Mouse (Mus musculus) heart, postnatal 14 days (tissue): ENCODE measurements at regions not wholly inside any gene's neighbourhood (a gene's known extent, or its start where the extent isn't known, plus 50 kb on each side); places are given as distances from the start of the nearest gene placed in this dataset.

Experiments used
- DNase-seq, 2 experiments: peaks; one replicate each; pipeline ENCODE4 v3.0.0; 2021 to 2022
- intact Hi-C: fragments of 180-260 bp; cut with DNase I; formaldehyde crosslinking; loops from one replicate; pipeline ENCODE4 v1.15.1; 2025

GRCm38 (mm10) chr4:71839134-71839802 lies 81.5 kb upstream of the Gm11232 start:
- no peak for DNase-seq
- intact Hi-C loops, result no loop called here

- no peak for DNase-seq
- intact Hi-C loops, result no loop called here
Measured at GRCm38 (mm10) chr4:71835737-71836136, 78.0 kb upstream of the Gm11232 start.

DNA sequence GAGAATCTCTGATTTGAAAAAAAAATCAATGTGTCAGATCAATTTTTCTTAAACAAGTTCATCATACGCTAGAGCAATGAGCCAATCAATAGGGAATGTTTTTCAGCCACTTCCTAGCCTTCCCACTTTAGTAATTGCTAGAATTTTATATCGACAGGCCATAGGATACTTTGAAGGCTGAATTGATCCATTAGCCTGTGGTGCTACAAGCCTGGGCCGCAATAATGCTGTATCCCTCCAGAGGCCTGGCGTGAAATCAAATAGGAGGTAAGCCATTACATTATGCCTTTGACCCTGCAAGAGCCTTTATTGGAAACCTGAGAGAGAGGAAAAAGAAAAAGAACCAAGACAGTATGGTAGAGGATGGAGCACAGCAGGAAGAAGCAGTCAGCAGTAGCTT lies 53.7 kb upstream of the Gm11232 start:
- intact Hi-C loops, result no loop called here
- DNase-seq, result no peak

- intact Hi-C loops, result no loop called here
Measured at GRCm38 (mm10) chr4:71808271-71808670, 50.5 kb upstream of the Gm11232 start.

More at GRCm38 (mm10) chr4:71808271-71808670, 50.5 kb upstream of the Gm11232 start:
- DNase-seq, result no peak
